Comparison of ENCODE assay signal across 11 mouse cellular contexts in genomic region chr7:6874448-6874847, GRCm38 (mm10).
A peak's percentile ranks its signal among the peaks of the same experiment; 100 is the strongest.
DNase-seq lines count a peak whose midpoint lies in the region; ATAC-seq and TF ChIP-seq lines count a peak whose summit lies in the region.
"Had no signal": no experiment of that assay in that cellular context is flagged by ENCODE, and none has a peak within 500 bp of the region (broad histone marks: within the 10 kb centered on the region; RNA-seq: fewer than 3 reads in every experiment).

No protein-coding gene starts in this region.

- no peak for TF ChIP-seq CTCF in olfactory bulb, adult 2 months (IDR thresholded peaks at IDR 0.05; ENCODE audit: insufficient read depth, low read depth, low read length)

- no peak overlapping the region for H3K4me3 ChIP-seq in forebrain, embryonic 14.5 days (ENCODE audit: low read depth, low read length)
- H3K4me3 ChIP-seq in olfactory bulb, adult 2 months (ENCODE audit: insufficient read depth, low read depth, low read length): no peak overlapping the region
- H3K4me3 ChIP-seq: heart, embryonic 13.5 days had no signal

- WGBS in forebrain, embryonic 14.5 days: 68% methylated on average over 19 of the region's 19 CpGs
- WGBS in olfactory bulb, adult 2 months: 61% methylated on average over 19 of the region's 19 CpGs

- H3K27me3 ChIP-seq in forebrain, embryonic 14.5 days (replicated peaks; ENCODE audit: control insufficient read depth, insufficient read depth, low read length): no peaks in the 10 kb centered on the region
- H3K27me3 ChIP-seq: heart, embryonic 13.5 days had no signal

- H3K27ac ChIP-seq in forebrain, embryonic 14.5 days (ENCODE audit: low read depth, low read length): no peak overlapping the region
- peak overlapping the region; percentile 2; the same call in 1 of the 2 replicates for H3K27ac ChIP-seq in olfactory bulb, adult 2 months (ENCODE audit: insufficient read depth, low read depth, low read length)
- H3K27ac ChIP-seq: heart, embryonic 13.5 days had no signal

- no peak for TF ChIP-seq POLR2A in olfactory bulb, adult 2 months (IDR thresholded peaks at IDR 0.05; ENCODE audit: insufficient read depth, low read depth, low read length)

- H3K36me3 ChIP-seq in forebrain, embryonic 14.5 days (ENCODE audit: control insufficient read depth, insufficient read depth, low read length): no peaks in the 10 kb centered on the region
- H3K36me3 ChIP-seq: heart, embryonic 13.5 days had no signal

- peak; percentile 73 for ATAC-seq in forebrain, embryonic 14.5 days
- ATAC-seq: activated CD4-positive, CD25-positive, alpha-beta regulatory T cell, adult 4 months had no signal

- no peaks in the 10 kb centered on the region for H3K4me1 ChIP-seq in forebrain, embryonic 14.5 days (ENCODE audit: control insufficient read depth, insufficient read depth, low read length)
- H3K4me1 ChIP-seq in olfactory bulb, adult 2 months (ENCODE audit: control insufficient read depth, insufficient read depth, low read length): peaks cover 5% of the 10 kb centered on the region
- H3K4me1 ChIP-seq: heart, embryonic 13.5 days had no signal

- no peak overlapping the region for H3K4me2 ChIP-seq in forebrain, embryonic 14.5 days (ENCODE audit: low read length)
- H3K4me2 ChIP-seq: heart, embryonic 13.5 days had no signal

- H3K9ac ChIP-seq in forebrain, embryonic 14.5 days (ENCODE audit: low read length): no peak overlapping the region
- H3K9ac ChIP-seq: heart, embryonic 13.5 days had no signal

- H3K9me3 ChIP-seq in forebrain, embryonic 14.5 days (replicated peaks; ENCODE audit: control insufficient read depth, low read length): no peaks in the 10 kb centered on the region
- H3K9me3 ChIP-seq: heart, embryonic 13.5 days had no signal

- DNase-seq in embryo, embryonic 10 days (ENCODE audit: low spot score): peak; percentile 49
- no peak for DNase-seq in embryo, embryonic 9.5 days (ENCODE audit: extremely low spot score)
- peak; percentile 63 for DNase-seq in forebrain, embryonic 14.5 days (ENCODE audit: low spot score)
- peak; percentile 37 to 39 for DNase-seq in left cerebral cortex, adult 9 months (ENCODE audit: low spot score in 2 of 2)
- no peak for DNase-seq in heart, adult 9 months (ENCODE audit: low spot score in 2 of 2)
- no peak for DNase-seq in urinary bladder, postnatal 10 days (ENCODE audit: low spot score)
- no peak for DNase-seq in adrenal gland, adult 2 months
- DNase-seq: lung, postnatal 36 days had no signal

Comparison
In these comparisons a context has a peak if more than half of its experiments do, and no peak if none do; other contexts are left out.
1. DNase-seq: peak in embryo, embryonic 10 days (single experiment), forebrain, embryonic 14.5 days (single experiment) and left cerebral cortex, adult 9 months (2 of 2); none in embryo, embryonic 9.5 days (single experiment), heart, adult 9 months (0 of 2), urinary bladder, postnatal 10 days (single experiment) and adrenal gland, adult 2 months (single experiment).